Mouse (Mus musculus) megakaryocyte-erythroid progenitor cell, adult 5-6 weeks (primary cell): ENCODE data around the gene Unc13c. TPM values are rescaled to one million over a fixed set of nuclear protein-coding genes. Genes with fewer than 3 reads are reported as not detected.

ENCODE experiments used
- ATAC-seq: replicated peaks from 2 replicates; pipeline ENCODE4 v1.8.0; 2016; ENCODE audit warnings: mild to moderate bottlenecking, inconsistent platforms; ENCODE audit not compliant: severe bottlenecking, poor library complexity, low FRiP score, low TSS enrichment
- total RNA-seq, 2 experiments: library from RNA; stranded (forward) in 1 of 2; stranded (reverse) in 1 of 2; fragments of 200-1000, 215-1000 nt in 1 of 2; fragments of >200 nt in 1 of 2; fragmentation: Nextera tagmentation in 1 of 2; gene quantifications; 2 replicates each; pipeline ENCODE4 v1.2.3; 2014 to 2017

The Unc13c gene
- total RNA-seq, 2 experiments from 2014 or later: not detected

DNA sequence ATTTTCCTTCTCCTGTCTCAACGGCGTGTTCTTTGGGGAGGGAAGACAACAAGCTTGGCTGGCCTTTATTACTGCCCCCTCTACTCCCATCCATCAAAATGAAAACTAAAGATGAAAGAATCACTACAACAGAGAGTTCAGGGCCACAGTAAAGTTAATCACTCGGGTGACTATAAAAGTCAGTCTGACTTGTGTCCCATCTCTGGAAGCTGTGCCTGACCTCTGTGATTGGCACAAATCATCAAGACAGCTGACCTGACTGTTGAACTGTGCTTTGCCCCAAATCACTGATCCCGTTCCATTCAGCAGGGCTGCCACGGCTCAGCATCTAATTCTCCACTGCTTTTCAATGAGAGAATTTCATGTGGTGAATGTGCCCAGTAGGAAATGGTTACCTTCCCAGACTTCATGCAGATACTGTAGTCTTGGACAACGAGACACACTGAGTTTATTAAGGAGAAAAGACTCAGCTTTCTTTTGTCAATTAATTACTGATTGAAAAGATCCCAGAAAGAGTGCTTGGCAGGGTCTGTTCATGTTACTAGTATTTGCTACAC, 297.0 kb downstream of the Unc13c start:
- ATAC-seq: no peak

DNA sequence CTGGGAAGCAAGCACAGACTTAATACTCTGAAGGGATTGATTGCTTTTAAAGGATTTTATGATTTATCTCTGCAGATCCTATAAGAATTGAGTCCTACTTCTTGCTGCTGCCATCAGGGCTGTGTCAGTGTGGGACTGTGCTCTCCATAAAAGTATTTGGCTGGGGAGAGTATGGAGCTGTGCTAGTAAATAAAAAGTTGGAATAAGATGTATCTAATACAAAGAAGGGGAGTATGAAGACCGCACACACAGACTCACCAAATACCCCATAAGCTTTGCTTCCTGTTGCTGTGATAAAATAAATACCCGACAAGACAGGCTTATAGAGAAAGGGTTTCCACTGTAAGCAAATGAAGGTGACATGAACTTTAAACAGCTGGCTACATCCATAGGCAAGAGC, 298.7 kb downstream of the Unc13c start:
- ATAC-seq: no peak

DNA sequence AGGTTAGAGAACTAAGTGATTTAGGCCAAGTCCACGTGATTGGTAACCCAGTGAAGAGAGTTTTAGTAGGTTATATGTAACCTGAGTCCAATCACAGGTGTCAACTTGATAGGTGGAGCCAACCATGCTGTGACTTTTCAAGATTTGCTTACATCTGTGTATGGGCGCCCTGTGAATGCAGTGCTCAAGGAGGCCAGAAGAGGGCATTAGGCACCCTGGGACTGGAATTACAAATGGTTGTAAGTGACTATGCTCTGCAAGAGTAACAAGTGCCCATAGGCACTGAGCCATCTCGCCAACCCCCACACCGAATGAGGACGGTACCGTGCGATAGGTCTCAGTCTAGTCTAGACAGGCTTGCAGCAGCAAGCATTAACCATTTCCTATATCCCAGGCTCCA, 305.9 kb downstream of the Unc13c start:
- no peak for ATAC-seq

DNA sequence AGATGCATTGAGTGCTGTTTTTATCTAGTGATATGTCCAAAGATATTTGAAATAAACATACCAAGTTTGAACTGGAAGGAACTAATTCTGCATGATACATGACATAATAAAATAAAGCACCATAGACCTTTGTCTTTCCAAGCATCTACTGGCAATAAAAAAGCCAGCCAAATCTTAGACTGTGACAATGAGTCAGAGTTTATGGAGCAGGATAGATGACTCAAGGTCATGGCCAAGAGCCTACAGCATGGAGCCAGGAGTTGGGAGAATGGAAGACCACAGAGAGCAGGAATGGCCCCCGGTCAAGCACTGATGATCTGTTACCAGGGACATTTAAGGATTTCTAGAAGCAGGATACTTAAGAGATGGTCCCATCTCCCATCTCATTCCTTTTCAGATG, 319.7 kb downstream of the Unc13c start:
- no peak for ATAC-seq

DNA sequence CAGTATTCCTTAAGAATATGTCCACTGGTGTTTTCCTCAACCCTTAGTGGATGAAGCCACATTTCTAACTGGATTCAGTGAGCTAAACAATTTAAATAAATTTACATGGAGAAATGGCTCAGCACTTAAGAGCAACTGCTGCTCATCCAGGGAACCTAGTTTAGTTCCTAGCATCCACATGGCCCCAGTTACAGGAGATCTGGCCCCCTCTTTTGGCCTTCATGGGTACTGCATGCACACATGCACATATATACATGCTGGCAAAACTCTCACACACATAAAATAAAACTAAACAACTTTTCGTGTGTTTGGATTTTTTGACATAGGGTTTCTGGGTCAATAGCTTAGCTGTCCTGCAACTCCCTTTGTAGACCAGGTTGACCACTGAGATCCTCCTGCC, 330.6 kb downstream of the Unc13c start:
- ATAC-seq: no peak

DNA sequence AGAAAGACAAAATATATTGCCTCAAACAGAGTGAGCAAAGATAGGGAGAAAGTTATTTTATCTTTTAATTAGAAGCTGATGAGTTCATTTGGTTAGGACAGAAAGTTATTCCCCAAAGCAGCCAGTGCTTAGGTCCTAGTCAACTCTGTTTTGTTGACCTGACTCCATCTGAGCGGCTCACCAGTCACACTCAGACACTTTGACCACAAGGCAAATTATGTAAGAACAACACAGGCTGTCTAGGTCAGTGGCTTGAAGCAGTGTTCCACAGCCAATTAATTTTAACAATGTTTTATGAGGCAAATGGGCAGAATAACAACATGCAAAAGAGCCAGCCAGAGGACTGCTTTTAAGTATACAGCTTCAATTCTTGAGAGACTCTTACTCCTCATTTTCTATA, 343.6 kb downstream of the Unc13c start:
- no peak for ATAC-seq

DNA sequence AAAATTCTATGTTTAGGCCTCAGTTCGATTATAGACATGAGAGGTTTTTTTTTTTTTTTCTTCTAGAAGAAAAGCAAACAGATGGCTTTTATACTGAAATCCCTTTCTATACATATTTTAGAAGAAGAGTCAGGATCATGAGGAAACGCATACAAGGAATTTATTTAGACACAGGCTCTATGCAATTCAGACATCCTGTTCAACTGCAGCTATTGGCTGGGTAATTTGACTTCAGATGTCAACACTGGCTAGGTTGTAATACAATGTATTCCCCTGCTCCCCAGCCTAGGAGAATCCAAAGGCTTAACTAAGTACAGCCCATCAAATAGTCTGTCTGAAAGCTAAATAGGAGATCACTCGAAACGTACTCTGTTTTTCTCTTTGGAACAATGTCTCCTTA, 355.9 kb downstream of the Unc13c start:
- no peak for ATAC-seq

DNA sequence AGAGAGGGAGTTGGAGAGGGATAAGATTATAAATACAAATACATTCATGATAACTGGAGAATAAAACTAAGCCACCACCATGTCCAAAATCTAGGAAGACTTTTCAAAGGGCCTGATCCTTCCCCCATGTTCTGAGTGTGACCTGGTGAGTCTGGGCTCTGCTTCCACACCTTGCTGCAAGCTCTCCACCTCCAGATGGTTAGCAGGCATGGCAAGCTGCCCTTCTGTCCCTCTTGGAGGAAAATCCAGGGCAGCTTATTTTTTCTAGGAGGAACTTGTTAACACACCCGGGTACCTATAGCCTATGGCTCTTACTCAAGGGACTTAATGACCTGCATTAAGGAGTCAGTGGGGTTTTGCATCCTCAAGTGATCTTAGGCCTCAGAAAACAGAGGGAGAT, 364.8 kb downstream of the Unc13c start:
- ATAC-seq: no peak

DNA sequence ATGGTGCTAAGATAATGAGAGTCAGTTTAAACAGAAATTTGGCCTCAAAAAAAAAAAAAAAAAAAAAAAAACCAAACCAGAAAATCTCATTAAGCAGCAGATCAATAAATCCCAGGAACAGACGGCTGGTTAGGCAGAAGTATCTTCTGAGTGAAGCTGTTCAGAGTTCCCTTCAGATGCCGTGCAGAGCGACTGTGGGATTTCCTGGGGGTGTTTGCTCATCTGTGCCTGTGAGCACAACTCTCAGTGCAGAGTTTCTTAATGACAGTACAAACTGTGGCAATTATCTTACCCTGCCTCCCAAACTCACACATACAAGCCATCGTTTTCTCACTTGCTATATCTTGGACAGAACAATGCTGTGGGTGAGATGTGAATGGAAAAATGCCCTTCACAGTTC, 403.2 kb downstream of the Unc13c start:
- ATAC-seq: no peak

DNA sequence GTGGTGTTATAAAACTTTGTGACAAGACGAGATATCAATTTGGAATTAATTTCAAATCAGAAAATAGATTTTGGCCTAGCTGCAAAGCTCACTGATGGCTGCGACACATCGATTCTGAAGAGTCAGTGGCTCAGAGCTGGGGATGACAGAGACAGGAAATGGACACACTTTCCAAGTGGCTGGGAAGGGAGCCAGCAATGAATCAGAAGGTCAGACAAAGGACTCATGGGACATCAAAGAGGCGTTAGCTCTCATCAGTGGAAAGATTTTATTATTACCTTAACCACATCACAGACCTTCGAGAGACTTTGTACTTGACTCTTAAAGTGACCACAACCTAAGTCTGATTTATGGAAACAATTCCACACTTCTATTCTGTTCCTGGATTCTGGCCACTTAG, 408.7 kb downstream of the Unc13c start:
- ATAC-seq: no peak

DNA sequence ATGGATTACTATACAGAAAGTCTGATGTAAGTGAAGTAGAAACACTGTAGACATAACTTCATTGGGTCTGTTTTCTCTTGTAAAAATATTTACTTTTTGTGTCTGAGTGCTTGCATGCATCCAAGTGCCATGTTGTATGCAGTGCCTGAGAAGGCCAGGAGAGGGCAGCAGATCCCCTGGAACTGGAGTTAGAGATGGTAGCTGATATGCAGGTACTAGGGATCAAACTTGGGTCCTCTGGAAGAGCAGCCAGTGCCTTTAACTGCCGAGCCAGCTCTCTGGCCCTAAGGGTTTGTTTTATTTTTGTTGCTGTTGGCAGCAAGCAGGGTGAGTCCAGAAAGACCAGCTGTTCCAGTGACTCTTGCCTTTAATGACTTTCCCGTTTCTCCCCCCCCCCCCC, 411.0 kb downstream of the Unc13c start:
- ATAC-seq: peak; percentile 73

DNA sequence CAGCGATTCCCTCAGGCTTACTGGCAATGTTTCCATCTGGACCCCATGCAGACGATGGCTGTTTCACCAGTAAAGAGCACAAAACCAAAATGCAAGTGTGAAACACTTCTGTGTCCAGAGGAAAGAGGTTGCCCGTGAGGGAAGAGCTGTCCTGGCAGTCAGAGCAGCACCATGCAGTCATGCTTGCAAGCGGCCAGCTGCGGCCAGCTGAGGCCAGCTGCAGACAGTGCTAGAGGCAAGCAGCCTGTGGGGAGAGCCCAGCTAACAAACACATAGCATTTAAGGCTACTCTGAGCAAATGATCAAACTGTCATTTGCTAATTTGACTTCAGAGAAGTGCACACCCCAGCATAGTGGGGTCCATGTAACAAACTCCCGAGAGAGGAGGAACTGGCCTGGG, 413.4 kb downstream of the Unc13c start:
- ATAC-seq: no peak

DNA sequence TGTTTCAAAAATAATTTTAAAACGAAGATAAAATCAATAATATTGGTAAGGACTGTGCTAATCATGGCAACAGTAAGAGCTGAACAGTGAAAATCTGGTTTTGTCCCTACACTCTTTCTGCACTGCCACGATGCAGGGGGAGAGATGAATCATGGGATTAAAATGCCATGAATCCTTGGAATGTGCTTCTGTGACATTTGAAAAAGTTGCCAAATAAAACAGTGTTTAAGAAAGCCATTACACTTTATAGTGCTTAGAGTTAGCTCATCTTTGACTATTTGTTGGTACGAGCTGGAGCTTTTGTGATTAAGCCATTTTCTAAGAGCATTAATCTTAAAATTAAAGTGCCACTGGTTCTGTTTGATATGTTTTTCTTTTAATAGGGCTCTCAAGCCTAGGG, 496.2 kb downstream of the Unc13c start:
- ATAC-seq: no peak

DNA sequence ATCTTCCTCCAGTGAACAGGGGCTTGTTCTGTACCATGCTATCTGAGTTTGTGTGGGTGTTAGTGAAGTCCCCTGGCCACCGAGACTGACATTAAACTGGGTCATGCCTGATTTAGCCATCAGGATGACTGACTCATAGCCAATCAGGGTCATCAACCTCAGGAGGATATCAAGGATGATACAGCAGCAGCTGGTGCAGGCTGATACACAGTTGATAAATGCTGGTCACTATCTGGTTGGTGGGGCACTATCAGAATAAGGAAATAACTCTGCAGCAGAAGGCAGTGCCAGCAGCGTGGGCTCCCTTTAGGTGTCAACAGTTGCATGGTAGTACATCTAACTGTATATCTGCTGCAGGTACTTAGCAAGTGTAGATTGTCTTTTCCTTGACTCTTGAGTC, 506.7 kb downstream of the Unc13c start:
- no peak for ATAC-seq

DNA sequence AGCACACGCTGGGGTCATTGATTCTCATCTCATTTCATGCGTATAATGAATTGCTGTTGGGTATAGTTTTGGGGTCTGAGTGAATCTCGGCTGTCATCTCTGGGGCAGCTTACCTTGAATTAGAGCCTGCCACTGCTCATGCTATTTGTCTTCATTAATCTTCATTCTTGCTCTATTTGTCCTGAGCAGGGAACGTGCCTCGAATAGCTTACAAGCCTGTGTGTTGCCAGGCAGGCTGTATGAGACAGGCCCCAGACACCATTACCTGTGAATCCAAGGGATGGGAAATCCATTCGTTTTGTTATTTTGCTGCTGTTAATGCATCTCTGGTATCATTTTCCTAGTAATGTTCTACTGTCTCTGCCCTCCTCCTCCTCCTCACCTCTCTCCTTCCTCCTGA, 518.8 kb downstream of the Unc13c start:
- ATAC-seq: no peak

DNA sequence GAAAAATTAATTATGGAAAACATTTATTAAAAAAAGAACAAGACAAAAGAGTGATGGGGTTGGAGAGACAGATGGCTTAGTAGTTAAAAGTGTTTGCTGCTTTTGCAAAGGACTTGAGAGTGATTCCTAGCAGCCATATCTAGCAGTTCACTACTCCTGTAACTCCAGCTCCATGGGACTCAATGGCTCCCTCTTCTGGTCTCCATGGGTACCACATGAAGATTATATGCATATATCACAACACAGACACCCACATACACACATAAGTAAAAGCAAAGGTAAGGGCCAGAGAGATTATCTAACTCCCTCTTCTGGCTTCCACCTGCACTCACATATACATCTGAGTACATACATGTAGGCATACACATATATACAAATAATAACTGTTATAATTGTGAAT, 519.5 kb downstream of the Unc13c start:
- ATAC-seq: no peak

DNA sequence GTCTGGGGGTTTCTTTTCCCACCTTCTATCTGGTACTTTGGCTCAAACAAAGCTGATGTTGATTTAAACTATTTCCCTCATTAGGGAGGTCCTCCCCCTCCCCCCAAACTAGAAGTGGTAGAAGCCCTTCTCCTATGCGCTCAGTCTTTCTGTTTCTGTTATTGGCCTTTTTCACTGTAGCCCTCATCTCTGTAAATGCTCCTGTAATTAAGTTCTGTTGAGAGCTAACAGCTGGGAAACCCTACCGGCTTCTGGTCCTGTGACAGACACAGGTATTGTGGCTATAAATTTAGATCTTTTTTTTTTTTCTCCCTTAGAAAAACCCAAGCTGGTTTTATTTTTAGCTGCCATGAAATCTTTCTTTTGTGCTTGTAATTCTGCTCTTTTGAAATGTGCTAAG, 536.8 kb downstream of the Unc13c start:
- ATAC-seq: no peak

Other genes with a start within 250 kb of the Unc13c start
- gene Wdr72, start 141.4 kb upstream of the Unc13c start, total RNA-seq (2014; fragmentation: Nextera tagmentation): not detected in 2 replicates
- gene Wdr72, start 141.4 kb upstream of the Unc13c start, total RNA-seq (2017): not detected in 2 replicates